Mouse (Mus musculus): ENCODE results near the gene Hs3st3a1. TPM values are rescaled to one million over a fixed set of nuclear protein-coding genes. Genes with fewer than 3 reads are reported as not detected.

Hs3st3a1 gene
- polyA plus RNA-seq (2012; rRNA removed) = 0.08 and 0.13 TPM in 2 replicates

DNA sequence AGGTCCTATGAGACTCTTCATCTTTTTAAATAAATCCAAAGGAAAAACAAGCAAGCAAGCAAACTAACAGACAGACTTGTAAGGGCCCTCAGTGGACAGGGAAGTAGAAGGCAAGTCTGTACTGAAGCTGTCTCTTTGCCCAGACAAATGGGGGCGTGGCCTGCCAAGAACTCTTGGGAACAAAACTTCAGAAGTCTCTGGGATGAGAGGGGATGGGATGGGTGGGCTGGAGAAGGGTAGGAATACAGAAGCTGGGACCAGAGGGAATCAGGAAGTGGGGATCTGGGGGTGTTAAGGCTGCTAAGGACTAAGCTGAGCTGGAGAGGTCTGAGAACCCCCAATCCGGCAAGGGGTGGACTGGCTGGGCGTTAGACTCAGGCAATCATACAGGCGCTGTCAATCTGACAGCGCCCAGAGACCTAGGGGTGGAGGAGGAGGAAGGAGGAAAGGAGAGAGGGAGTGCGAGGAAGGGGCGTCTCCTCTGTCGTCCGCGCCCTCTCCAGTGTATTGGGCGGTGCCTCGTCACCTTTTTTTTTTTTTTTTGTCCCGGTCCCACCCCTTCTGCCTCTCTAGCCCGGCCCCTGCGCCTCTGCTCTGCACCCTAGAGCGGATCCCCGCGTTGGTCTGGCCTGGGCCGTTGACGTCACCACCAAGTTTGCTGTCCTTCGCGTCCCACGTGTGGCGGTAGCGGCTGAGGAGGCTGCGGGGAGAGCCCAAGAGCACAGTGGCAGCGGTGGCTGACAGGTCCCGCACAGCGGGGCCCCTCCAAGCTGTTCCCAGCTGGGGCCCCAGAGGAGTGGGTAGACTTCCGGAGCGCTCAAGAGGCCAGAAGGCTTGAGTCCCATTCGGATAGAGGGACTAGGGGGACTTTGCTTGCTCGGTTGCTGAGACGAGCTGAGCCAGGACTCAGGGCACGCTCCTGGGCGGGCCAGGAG is at the start of gene Hs3st3a1:
TSS of gene Hs3st3a1 (plus strand) at position 722 of the 935 bp plus-strand sequence.
- peak; percentile 31 for DNase-seq (ENCODE audit: low spot score)

DNA sequence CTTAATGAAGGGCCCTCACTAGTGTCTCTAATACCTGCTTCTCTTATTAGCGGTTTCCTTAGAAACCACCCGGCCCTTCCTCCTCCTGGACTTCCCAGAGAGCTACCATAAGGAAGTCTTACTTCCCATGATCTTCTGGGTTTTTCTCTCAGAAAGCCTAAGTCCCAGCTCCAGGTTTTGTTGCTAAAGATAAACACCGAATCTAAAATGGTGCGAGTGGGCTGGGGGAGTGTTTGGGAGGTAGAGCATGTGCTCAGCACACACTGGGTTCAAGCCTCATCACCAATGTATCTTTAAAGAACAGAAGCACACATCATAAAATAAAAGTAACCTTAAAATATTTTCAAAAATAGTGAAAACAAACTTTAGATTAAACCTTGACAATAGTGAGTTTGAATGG is 48.8 kb upstream of the Hs3st3a1 start:
- no peak for DNase-seq (ENCODE audit: low spot score)

DNA sequence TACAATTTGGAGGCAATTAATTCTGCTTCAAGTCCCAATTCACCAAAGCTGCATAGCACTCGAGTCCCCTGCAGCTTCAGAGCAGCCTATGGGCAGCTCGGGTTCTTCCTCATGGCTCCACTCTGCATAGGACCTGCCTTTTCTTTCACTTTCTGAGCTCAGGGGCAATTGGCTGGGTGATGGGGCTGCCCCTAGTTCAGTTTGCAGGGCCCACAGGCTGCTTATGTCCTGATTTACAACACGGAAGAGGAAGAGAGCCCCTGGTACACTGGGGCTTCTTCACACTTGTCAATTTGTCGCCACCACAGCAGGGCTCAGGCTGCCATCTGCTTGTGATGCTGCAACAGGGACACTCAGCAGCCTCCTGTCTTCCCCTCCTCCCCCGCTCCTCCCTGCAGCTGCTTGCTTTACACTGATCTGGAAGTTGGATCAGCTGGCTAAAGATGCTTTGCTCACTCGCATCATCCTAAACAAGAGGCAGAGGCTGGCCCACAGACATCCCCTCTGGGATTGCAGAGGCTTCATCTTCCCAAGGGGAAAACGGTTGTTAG is 38.7 kb upstream of the Hs3st3a1 start:
- DNase-seq (ENCODE audit: low spot score) = no peak

DNA sequence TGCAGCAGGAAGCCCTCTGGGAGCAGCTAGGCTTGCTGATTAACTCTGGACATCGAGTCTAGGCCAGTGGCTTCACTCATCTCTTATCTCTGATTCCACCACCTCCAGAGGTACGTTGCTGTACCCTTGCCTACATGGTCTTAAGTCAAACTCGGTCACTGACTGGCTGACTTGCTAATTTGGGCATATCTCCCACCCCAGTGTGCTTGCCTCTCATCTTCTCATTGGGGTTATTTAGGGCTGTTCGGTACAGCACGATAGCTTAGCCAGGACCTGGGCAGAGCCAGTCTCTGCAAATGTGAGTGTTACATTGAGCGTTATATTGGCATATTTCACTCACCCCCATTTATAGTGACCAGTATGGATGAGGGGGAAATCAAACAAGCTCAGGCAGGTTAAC is 38.2 kb upstream of the Hs3st3a1 start:
- no peak for DNase-seq (ENCODE audit: low spot score)

DNA sequence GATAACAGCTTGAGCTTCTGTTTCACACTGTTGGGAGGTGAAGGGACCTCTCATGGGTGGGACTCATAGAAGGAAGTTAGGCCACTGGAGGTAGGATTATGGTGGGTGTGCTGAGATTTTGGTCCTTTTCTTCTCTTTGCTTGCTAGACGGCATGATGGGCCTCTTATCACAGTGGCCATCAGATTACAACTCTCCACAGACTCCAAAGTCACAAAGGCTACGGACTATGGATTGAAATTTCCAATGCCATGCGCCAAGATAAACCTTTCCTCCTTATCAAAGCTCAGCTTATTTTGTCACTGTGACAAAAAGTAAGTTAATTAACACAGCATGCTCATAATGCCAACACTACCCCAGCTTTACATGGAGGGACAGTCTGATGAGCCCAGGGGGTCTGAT is 37.5 kb upstream of the Hs3st3a1 start:
- no peak for DNase-seq (ENCODE audit: low spot score)

DNA sequence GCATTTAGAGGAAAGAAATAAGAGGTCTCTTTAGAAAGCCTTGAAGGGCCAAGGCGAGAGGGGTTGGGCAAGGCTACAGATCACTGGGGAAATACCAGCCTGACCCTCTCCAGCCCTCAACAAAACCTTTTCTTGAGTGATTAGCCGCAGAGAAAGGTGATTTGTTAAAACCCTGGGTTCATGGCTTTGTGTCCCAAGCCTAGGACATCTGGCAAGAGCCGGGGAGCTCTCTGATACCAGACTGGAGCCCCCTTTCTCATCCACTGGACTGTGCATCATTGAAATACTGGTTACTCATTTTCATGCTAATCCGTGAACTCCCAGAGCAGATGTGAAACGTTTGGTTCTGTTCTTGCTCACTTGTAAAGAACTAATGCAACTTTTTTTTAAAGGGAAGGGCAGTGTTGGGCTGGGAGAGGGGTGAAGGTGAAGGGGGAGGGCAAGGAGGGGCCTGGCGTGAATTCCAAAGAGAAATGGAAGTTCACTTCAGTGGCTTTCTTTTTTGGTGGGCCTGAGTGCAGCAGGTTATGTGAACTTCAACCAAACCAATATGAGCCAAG is 34.5 kb upstream of the Hs3st3a1 start:
- no peak for DNase-seq (ENCODE audit: low spot score)

DNA sequence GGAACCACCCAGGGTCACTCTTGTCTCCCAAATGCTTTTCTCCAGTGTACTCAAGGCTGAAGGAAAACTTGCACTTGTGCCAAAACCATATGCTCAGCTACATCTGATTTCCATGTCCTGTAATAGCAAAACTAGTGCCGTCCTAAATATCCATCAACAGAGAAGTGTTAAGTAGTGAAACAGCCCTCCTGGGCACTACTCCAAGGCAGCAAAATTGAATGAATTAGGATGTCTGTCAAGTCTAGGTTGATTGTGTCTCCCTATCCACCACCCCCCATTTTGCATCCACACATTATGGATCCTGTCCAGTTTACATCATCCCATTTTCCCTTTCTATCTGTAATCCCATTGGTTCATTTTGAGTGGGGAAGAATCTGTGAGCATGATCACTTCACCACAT is 16.2 kb upstream of the Hs3st3a1 start:
- no peak for DNase-seq (ENCODE audit: low spot score)

DNA sequence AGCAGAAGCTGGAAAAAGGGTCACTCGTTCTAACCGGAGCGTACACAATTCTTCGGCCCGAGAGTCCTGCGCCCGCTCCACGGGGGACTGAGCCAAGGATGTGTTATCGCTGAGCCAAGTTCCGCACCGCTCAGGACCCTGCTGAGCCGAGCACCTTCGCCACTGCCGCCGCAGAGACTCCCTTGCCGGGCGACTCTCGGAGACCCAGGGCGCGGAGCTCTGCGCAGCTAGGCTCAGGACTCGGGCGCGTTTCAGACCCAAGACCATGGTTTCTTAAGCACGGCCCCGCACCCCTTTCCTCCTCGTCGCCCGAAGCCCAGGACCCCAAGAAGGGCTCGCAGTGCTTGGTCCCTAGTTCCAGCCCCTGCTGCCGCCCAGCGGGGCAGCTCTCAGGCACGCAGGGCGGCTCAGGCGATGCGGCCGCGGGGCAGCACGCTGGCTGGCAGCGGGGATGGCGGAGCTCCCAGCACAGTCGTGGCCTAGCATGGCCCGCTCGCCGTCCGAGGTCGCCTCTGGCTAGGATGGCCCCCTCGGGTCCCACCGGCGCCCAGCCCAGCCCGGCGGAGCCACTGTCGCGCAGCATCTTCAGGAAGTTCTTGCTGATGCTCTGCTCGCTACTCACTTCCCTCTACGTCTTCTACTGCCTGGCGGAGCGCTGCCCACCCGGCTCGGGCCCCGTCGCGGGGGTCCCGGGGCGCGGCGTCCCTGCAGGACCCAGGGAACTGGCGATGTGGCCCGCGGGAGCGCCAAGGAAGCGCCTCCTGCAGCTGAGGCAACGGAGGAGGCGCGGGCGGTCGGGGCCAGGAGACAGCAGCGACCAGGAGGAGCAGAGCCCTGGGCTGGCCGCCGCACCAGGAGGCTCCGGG is 647 bp downstream of the Hs3st3a1 start:
- DNase-seq (ENCODE audit: low spot score) = peak; percentile 23

DNA sequence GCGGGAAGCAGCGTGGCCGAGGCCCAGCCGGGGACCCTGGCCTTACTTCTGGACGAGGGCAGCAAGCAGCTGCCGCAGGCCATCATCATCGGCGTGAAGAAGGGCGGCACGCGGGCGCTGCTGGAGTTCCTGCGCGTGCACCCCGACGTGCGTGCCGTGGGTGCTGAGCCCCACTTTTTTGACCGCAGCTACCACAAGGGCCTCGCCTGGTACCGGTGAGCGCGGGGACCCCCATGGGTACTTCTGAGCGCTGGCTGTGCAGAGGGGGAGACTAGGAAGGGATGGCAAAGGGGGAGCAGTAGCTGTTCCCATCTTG is 1.2 kb downstream of the Hs3st3a1 start, which contains the start of gene F930015N05Rik:
TSS of gene F930015N05Rik (minus strand) at position 242 of the 316 bp plus-strand sequence.
- DNase-seq (ENCODE audit: low spot score) = no peak

DNA sequence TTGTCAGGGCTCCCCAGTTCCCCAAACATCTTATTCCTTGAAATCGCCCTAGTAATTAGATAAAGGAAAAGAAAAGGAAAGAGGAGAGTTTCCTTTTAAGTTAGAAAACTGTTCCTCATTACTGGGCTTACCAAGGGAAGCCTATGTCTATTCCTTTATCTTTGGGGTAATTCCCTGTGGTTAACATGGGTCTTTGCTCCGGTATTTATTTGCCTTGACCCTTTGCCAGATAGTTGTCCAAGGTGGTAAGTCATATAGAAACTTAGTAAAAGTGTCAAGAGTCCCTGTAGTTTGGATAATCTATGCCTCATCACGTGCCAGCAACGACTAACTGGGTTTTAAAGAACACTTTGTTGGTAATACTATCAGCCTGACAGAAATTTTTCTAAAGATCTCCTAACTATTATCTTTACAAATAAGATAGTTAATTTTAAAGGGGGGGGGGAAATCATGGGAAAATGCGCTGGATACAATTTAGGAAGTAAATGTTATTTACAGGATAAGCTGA is 1.7 kb downstream of the Hs3st3a1 start:
- no peak for DNase-seq (ENCODE audit: low spot score)

DNA sequence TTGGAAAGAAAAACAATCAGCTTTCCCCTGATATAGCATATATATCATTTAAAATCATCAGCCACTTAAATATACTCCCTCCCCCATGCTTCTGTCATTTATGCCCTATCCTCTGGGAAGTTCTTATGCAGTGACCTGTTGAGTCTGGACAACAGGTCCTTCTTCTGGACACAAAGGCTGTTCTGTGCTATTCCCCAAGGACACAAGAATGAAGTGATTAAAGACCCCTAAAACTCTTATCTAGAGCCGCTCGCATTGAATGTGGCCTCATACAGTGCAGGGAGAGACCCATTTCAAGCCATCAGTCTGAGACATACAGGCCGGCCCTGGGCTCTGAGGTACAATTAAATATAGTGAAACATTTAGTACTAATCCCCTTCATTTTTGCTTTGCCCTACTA is 2.6 kb downstream of the Hs3st3a1 start:
- no peak for DNase-seq (ENCODE audit: low spot score)

DNA sequence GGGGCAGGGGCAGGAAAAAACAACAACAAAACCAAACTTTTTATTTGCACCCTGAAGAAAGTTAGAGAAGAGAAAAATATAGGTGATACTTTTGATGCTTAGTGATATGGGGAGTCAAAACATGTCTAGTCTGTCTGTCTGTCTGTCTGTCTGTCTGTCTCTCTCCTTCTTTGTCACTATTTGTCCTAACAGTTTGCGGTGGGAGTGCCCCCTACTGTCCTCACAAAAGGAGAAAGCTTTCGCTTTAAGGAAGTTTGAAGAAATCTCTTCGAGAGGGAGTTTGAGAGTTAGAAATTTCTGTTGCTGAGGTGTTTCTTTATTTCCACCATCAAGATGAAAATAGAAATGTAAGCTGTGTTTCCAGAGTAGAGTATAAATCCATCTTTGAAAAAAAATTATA is 3.8 kb downstream of the Hs3st3a1 start:
- DNase-seq (ENCODE audit: low spot score) = no peak

DNA sequence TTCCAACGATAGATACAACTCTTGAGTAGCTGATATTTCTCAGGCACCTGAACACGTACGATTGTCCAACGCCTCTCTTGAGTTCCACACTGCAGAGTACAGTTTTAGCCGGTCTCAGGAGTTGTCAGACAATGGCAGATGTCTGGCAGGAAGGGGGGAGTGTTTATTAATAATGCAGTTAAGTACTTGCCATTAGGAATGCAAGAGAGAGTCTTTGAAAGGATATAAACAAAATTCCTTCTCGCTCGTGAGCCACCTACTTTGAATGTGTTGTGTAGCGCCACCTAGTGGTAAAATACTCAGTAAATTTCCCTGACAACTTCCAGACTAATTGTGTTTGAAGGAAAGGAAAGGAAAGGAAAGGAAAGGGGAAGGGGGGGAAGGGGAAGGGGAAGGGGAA is 7.0 kb downstream of the Hs3st3a1 start:
- DNase-seq (ENCODE audit: low spot score) = no peak

DNA sequence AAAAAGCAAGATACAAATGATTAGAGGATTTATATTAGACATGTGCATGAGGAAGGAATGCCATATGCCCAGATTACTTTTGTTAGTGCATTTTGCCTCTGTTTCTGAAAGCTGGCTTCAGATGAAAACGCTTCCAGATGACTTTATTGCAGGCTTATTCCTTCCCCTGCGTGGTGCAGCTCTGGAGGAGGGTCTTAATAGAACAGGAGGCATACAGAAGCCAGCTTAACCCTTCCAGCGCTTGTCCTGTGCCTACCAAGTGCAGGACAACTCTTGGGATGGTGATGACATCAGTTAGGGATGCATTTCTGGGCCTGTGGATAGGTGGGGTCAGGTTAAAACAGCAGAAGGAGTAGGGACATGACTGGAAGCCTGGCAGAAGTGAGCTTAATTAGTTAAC is 7.6 kb downstream of the Hs3st3a1 start:
- no peak for DNase-seq (ENCODE audit: low spot score)

DNA sequence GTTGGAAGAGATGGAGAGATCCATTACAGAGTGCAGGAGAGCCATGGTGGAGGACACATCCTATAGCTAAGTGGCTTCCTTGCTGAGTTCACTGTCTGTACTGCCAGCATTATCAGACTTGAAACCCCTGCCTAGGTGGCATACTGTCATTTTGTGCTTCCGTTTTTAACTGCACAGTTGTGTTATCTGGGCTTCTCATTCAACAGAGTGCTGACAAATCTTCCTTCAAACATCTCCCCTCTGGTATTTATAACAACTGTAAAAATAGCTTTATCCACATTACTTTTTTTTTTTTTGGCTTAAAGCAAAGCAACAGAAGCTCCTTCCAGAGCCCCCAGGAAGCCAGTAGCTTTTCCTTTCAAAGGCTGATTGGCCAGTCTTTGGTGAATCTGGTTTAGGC is 10.1 kb downstream of the Hs3st3a1 start:
- DNase-seq (ENCODE audit: low spot score) = no peak

DNA sequence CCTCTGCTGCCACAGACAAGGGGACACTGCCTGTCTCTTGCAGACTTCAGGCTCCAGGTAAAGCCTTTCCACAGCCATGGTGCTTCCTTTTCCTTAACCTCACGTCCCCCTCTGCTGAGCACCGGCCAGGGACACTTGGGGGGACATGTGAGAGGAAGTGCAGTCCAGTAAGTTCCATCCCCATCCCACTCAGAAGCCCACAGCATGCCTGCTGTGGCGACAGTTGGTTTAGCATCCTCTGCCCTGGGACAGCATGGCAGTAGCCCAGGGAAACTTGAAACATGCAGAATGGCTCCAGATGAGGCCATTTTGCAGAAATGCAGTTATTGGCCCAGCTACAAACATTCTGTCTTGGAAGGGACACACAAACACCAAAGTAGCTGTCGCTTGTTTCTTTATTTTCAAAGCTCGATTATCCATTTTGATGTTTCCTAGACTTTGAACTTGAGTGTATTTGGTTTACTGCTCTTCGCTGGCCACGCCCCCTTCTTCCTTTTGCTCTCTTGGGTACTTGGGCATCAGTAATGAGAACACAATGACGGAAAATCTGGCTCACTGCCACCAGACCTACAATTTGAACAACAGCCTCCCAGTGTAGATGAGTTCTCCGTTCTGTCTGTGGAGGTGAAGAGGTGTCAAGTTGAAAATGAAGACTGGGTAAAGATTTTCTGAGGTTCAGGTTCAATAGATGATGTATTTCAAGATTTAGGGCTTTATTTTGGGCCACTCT is 13.6 kb downstream of the Hs3st3a1 start:
- no peak for DNase-seq (ENCODE audit: low spot score)

DNA sequence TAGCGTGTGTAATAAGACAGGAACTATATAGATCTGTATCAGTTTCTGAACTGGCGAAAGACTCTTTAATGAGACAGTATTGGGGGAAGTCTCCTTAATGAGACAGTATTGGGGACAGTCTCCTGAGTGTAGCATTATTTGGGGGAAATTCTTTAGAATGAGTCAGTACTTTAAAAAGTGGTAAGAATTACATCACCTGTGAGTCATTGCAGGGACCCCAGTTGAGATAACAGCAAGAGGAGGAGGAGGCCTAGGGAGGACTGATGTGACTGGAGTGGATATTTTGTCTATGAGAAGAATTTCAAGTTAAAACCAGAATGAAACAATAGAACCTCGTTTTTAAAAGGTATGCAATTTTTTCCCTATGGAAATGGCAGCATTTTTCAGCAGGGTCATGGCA is 26.6 kb downstream of the Hs3st3a1 start:
- DNase-seq (ENCODE audit: low spot score) = no peak

DNA sequence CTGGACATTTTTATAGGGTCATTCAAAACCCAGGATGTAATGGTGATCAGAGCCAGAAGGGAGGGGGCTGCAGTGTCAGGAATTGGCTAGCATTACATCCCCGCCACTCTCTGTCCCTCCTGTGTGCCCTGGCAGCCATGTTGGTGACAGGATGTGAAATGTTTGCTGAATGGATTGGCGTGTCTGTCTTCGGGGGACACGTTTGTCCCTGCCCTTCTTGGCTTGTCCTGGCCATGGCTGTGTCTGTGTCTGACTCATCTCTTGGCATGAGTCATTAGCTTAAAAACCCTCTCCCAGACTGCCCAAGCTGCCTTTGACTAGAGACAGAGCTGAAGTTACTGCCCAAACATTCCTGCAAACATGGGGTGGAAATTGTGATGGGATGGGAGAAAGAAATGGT is 33.6 kb downstream of the Hs3st3a1 start:
- no peak for DNase-seq (ENCODE audit: low spot score)

DNA sequence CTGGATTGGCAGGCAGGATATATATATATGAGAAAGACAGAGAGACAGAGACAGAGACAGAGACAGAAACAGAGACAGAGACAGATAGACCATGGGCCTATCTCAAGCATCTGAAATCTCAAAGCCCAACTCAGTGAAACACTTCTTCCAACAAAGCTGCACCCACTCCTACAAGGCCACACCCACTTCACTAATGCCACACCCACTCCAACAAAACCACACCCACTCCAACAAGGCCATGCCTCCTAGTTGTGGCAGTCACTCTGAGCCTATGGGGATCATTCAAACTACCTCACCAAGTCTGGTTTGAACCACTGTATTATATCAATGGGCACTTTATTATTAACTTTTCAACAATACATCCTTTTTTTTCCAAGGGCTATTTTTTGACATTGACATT is 35.6 kb downstream of the Hs3st3a1 start:
- DNase-seq (ENCODE audit: low spot score) = no peak

DNA sequence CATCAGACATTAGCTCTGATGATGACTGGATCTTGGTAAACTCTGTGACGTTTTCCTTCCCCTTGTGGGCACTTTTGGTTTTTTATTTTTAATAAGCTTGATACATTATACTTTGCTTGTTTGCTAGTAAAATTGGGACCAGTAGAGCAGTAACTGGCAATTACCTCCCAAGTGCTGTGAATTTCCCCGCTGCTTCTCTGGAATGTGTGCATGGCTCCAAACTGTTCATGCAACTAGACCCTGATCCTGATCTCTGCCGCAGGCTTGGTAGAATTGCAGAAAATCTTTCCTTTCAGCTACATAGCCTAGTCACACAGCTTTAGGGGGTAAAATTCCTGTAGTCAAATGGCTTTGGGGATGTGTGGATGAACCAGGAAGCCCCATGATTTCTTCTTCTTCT is 38.5 kb downstream of the Hs3st3a1 start:
- no peak for DNase-seq (ENCODE audit: low spot score)

DNA sequence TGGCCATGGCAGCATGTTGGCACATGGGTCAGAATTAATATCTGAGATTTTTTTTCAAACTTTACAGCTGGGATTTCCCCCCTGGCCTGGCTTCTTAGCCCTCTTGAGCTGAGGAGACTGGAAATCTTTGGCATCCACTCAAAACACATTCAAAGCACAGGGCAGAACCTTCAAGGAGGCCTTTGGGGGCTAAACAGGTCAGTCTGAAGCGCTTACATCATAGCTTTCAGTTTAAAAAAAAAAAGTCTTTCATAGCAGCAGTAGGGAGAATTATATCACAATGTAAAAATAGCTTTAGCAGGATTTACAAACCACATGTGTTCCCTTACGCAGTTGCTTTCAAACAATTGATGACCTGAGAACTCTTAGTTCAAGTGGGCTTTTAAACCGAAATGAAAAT is 46.3 kb downstream of the Hs3st3a1 start:
- DNase-seq (ENCODE audit: low spot score) = no peak

Data from urinary bladder, adult 2 months (tissue).